Mouse (Mus musculus) G1E (cell line): Measurements from ENCODE around the gene Rassf1. TPM values are rescaled to one million over a fixed set of nuclear protein-coding genes. Genes with fewer than 3 reads are reported as not detected.
A peak's percentile ranks its signal among the peaks of the same experiment; 100 is the strongest.

Experiments used
- ATAC-seq: 2 replicates; pipeline ENCODE4 v1.8.0; 2016; ENCODE audit warnings: mild to moderate bottlenecking; ENCODE audit not compliant: insufficient number of reproducible peaks, poor library complexity, low FRiP score, severe bottlenecking; ENCODE audit errors: extremely low read depth
- DNase-seq: peaks from one replicate; pipeline ENCODE4 v3.0.0; 2012; ENCODE audit warnings: low spot score
- H3K27me3 ChIP-seq: 2 replicates; pipeline ENCODE4 v1.6.1; 2012; ENCODE audit warnings: mild to moderate bottlenecking, low read length, inconsistent platforms; ENCODE audit not compliant: insufficient read depth
- H3K36me3 ChIP-seq: replicated peaks from 2 replicates; pipeline ENCODE3; 2012; ENCODE audit warnings: mild to moderate bottlenecking, inconsistent platforms
- H3K4me1 ChIP-seq: 2 replicates; pipeline ENCODE4 v1.6.1; 2012; ENCODE audit warnings: low read depth, low read length, inconsistent platforms, mixed read lengths; ENCODE audit not compliant: insufficient read depth
- H3K4me3 ChIP-seq: 2 replicates; pipeline ENCODE4 v1.5.1; 2012; ENCODE audit warnings: low read depth, mild to moderate bottlenecking, inconsistent platforms, low read length, moderate library complexity, mixed read lengths
- H3K9me3 ChIP-seq: replicated peaks from 2 replicates; pipeline ENCODE4 v1.6.1; 2012; ENCODE audit warnings: inconsistent platforms
- CTCF ChIP-seq: IDR thresholded peaks from 2 replicates; pipeline ENCODE4 v1.5.1; 2012; ENCODE audit warnings: low read depth, low read length, inconsistent platforms, mixed read lengths
- GATA1 ChIP-seq: IDR thresholded peaks from 2 replicates; pipeline ENCODE4 v1.6.1; 2012; ENCODE audit warnings: borderline replicate concordance, low read length, inconsistent platforms, mixed read lengths
- GATA2 ChIP-seq: IDR thresholded peaks from 2 replicates; pipeline ENCODE4 v1.6.1; 2012; ENCODE audit warnings: low read depth, low read length, inconsistent platforms, borderline replicate concordance
- POLR2AphosphoS5 ChIP-seq: IDR thresholded peaks from 2 replicates; pipeline ENCODE4 v1.6.1; 2012; ENCODE audit warnings: low read depth, low read length, inconsistent platforms; ENCODE audit not compliant: insufficient replicate concordance
- TAL1 ChIP-seq: conservative IDR thresholded peaks from 2 replicates; pipeline ENCODE4 v1.6.1; 2012; ENCODE audit warnings: low read depth, low read length, inconsistent platforms, mixed read lengths
- polyA plus RNA-seq: library from polyadenylated mRNA; stranded (reverse); fragments of >175 nt; gene quantifications from 2 replicates; pipeline ENCODE4 v1.2.3, GENCODE M21; 2012
- total RNA-seq, 2 experiments: library from RNA; stranded (forward) in 1 of 2; stranded (reverse) in 1 of 2; fragments of 200-1000 nt in 1 of 2; fragments of >200 nt in 1 of 2; fragmentation: Nextera tagmentation in 1 of 2; gene quantifications; 2 replicates each; pipeline ENCODE4 v1.2.3; 2014 to 2017

Gene Rassf1
- total and polyA plus RNA-seq, 3 experiments, result 12.1 to 29.5 (median 15.4) TPM

DNA sequence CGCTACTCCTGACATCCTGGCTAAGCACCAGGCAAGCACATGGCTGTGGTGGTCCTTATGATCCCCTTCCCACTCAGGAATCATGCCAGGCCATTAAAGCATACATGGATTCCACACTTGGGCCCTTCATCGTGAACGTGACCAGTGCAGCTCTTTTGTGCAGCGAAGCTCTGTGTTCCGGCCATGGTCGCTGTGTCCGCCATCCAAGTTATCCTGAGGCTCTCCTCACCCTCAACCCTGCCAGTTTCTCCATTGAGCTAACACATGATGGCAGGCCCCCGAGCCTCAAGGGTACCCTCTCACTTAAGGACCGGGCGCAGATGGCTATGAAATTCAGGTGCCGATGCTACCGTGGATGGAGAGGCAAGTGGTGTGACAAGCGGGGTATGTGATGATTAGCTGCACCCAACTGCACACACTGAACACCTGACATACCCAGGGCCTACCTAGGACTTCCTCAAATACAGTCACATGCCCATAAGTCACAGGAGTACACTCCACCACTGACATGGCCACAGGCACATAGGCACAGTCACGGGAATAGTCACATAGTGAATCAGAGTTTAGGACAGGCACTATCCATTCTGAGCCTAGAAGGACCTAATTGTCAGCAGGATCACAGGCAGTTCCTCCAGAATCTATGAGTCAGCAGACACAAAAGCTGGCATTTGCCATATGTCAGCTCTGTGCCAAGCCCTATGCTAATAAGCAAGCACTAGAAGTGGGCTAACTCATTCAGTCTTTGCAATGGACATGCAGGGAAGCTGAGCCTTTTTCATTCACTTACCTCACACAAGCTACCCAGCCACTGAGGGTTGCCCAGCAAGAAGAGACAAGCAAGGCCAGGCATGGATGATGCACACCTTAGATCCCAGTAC lies 27.9 kb downstream of the Rassf1 start:
- no peak for TF ChIP-seq GATA2
- no peak for TF ChIP-seq CTCF
- no peak for TF ChIP-seq GATA1
- no peak for TF ChIP-seq TAL1
- no peak for TF ChIP-seq POLR2AphosphoS5
- Histone ChIP-seq H3K4me3 (no peak overlapping the region), H3K9me3 (no peaks in the 10 kb centered on the region), H3K27me3 (no peaks in the 10 kb centered on the region), H3K4me1 (peaks cover 86% of the 10 kb centered on the region), H3K36me3 (peaks cover 40% of the 10 kb centered on the region)
- ATAC-seq (no peak), DNase-seq (no peak)

- TF ChIP-seq POLR2AphosphoS5 (no peak), GATA1 (no peak), GATA2 (no peak), TAL1 (no peak), CTCF (no peak)
- Histone ChIP-seq H3K9me3 (no peaks in the 10 kb centered on the region), H3K4me3 (peak within 1 kb of the TSS; percentile 83), H3K36me3 (peaks cover 53% of the 10 kb centered on the region), H3K27me3 (no peaks in the 10 kb centered on the region), H3K4me1 (peaks cover 91% of the 10 kb centered on the region)
- DNase-seq (peak; percentile 73), ATAC-seq (peak; percentile 81)
These were observed 29.4 kb downstream of the Rassf1 start, which contains the start of gene Hyal3 for GRCm38 (mm10) chr9:107580501-107581317. Gene Hyal3 (plus strand): TSS chr9:107580818.

DNA sequence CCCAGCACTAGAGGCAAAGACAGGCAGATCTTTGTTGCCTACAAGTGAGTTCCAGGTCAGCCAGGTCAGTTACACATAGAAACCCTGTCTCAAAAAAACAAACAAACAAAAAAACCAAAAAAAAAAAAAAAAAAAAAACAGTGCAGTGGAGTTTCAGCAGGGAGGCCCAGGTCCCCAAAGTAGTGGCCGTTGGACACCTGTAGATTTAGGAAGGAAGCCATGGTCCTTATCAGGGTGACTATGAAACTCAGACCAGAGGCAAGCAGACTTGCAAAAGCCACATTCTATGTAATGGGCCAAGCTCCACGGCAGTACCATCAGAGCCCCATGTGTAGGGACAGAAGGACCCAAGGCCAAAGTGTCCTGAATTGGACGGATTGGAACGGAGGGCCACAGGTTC lies 30.2 kb downstream of the Rassf1 start:
- no peak for DNase-seq
- H3K4me1 ChIP-seq, result peaks cover 92% of the 10 kb centered on the region
- peak overlapping the region; percentile 83 for H3K4me3 ChIP-seq

GRCm38 (mm10) chr9:107582509-107583062 lies 31.2 kb downstream of the Rassf1 start:
- Histone ChIP-seq H3K36me3 (peaks cover 57% of the 10 kb centered on the region), H3K4me1 (peaks cover 84% of the 10 kb centered on the region), H3K9me3 (no peaks in the 10 kb centered on the region), H3K27me3 (no peaks in the 10 kb centered on the region), H3K4me3 (peak overlapping the region; percentile 83; the same call in 1 of the 2 replicates)
- TF ChIP-seq GATA1, result no peak
- TF ChIP-seq TAL1, result no peak
- no peak for TF ChIP-seq GATA2
- TF ChIP-seq CTCF, result no peak
- TF ChIP-seq POLR2AphosphoS5, result no peak
- no peak for DNase-seq
- ATAC-seq, result no peak

More for the DNA sequence above, 30.2 kb downstream of the Rassf1 start:
- Histone ChIP-seq H3K9me3 (no peaks in the 10 kb centered on the region), H3K36me3 (peaks cover 57% of the 10 kb centered on the region), H3K27me3 (no peaks in the 10 kb centered on the region)
- no peak for TF ChIP-seq POLR2AphosphoS5
- no peak for TF ChIP-seq CTCF
- no peak for TF ChIP-seq GATA1
- no peak for TF ChIP-seq GATA2
- TF ChIP-seq TAL1, result no peak
- no peak for ATAC-seq

- peaks cover 52% of the 10 kb centered on the region for H3K36me3 ChIP-seq
- no peaks in the 10 kb centered on the region for H3K9me3 ChIP-seq
- DNase-seq (no peak), ATAC-seq (no peak)
- H3K4me1 ChIP-seq, result peaks cover 82% of the 10 kb centered on the region
- H3K4me3 ChIP-seq, result peak overlapping the region; percentile 83; the same call in 1 of the 2 replicates
- H3K27me3 ChIP-seq, result no peaks in the 10 kb centered on the region
- no peak for TF ChIP-seq CTCF
- no peak for TF ChIP-seq GATA2
- no peak for TF ChIP-seq GATA1
- no peak for TF ChIP-seq POLR2AphosphoS5
- no peak for TF ChIP-seq TAL1
These were observed 31.8 kb downstream of the Rassf1 start for GRCm38 (mm10) chr9:107583174-107583573.

GRCm38 (mm10) chr9:107586504-107586903 lies 35.1 kb downstream of the Rassf1 start:
- TF ChIP-seq TAL1 (no peak), GATA2 (no peak)
- peaks cover 69% of the 10 kb centered on the region for H3K36me3 ChIP-seq
- peaks cover 84% of the 10 kb centered on the region for H3K4me1 ChIP-seq
- no peak for DNase-seq
- H3K27me3 ChIP-seq, result no peaks in the 10 kb centered on the region
- no peaks in the 10 kb centered on the region for H3K9me3 ChIP-seq
- peak overlapping the region; percentile 50; the same call in 1 of the 2 replicates for H3K4me3 ChIP-seq
- no peak for ATAC-seq
